ENCODE assay signal across 25 mouse cellular contexts in the genomic region with DNA sequence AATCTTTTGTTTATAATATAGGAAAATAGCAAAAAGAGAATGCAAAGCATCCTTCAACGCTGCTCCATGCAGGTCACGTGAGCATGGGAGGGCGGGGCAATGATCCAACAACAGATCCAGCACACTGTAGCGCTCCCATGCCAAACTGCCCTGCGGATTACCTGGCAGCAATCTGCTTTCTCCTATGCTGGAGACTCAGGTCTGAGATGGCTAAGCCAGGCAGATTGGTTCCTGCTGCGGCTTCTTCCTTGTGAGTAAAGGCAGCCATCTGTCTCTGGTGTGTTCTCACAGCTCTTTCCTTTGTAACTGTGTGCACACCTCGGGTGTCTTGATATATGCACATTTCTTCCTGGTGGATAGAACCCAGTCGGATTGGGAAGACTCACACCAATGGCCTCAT.
A peak's percentile ranks its signal among the peaks of the same experiment; 100 is the strongest.
DNase-seq lines count a peak whose midpoint lies in the region; ATAC-seq lines count a peak whose summit lies in the region.
"Had no signal": no experiment of that assay in that cellular context is flagged by ENCODE, and none has a peak within 500 bp of the region (broad histone marks: within the 10 kb centered on the region; RNA-seq: fewer than 3 reads in every experiment).

No protein-coding gene starts in this region.

- no peaks in the 10 kb centered on the region for H3K4me1 ChIP-seq in hindbrain, embryonic 16.5 days (ENCODE audit: control insufficient read depth, insufficient read depth, low read depth, low read length)
- H3K4me1 ChIP-seq: embryonic facial prominence, embryonic 12.5 days; forebrain, embryonic 15.5 days; heart, embryonic 15.5 days; liver, embryonic 15.5 days had no signal

- 91% methylated on average over 8 of the region's 8 CpGs for WGBS in hindbrain, embryonic 16.5 days

- no peak overlapping the region for H3K4me3 ChIP-seq in hindbrain, embryonic 16.5 days (ENCODE audit: low read length)
- H3K4me3 ChIP-seq: embryonic facial prominence, embryonic 12.5 days; forebrain, embryonic 15.5 days; heart, embryonic 15.5 days; limb, embryonic 12.5 days; liver, embryonic 15.5 days had no signal

- no peak for ATAC-seq in hindbrain, embryonic 16.5 days
- ATAC-seq: forebrain, embryonic 15.5 days; intestine, postnatal 0 days had no signal

- no peaks in the 10 kb centered on the region for H3K27me3 ChIP-seq in hindbrain, embryonic 16.5 days (replicated peaks; ENCODE audit: control insufficient read depth, insufficient read depth, low read length)
- H3K27me3 ChIP-seq: embryonic facial prominence, embryonic 12.5 days; forebrain, embryonic 15.5 days; heart, embryonic 15.5 days; limb, embryonic 12.5 days; liver, embryonic 15.5 days had no signal

- H3K4me2 ChIP-seq in hindbrain, embryonic 16.5 days (ENCODE audit: low read length), result no peak overlapping the region
- H3K4me2 ChIP-seq: embryonic facial prominence, embryonic 12.5 days; forebrain, embryonic 15.5 days; heart, embryonic 15.5 days; limb, embryonic 12.5 days; liver, embryonic 15.5 days; lung, embryonic 14.5 days had no signal

- peaks cover 4% of the 10 kb centered on the region; the same call in 1 of the 2 replicates for H3K9me3 ChIP-seq in hindbrain, embryonic 16.5 days (ENCODE audit: control insufficient read depth, low read length)
- H3K9me3 ChIP-seq: embryonic facial prominence, embryonic 12.5 days; forebrain, embryonic 15.5 days; liver, embryonic 15.5 days had no signal

- H3K36me3 ChIP-seq in hindbrain, embryonic 16.5 days (ENCODE audit: control insufficient read depth, insufficient read depth, low read length), result no peaks in the 10 kb centered on the region
- H3K36me3 ChIP-seq: embryonic facial prominence, embryonic 12.5 days; forebrain, embryonic 15.5 days; heart, embryonic 15.5 days; limb, embryonic 12.5 days; liver, embryonic 15.5 days had no signal

- H3K9ac ChIP-seq in hindbrain, embryonic 16.5 days (ENCODE audit: low read depth, low read length), result no peak overlapping the region
- H3K9ac ChIP-seq: embryonic facial prominence, embryonic 12.5 days; forebrain, embryonic 15.5 days; heart, embryonic 15.5 days; limb, embryonic 12.5 days; liver, embryonic 15.5 days; lung, embryonic 14.5 days had no signal

- peak; percentile 3 for DNase-seq in adrenal gland, postnatal 25 days
- DNase-seq in adrenal gland, postnatal 36 days, result no peak
- peak; percentile 90 for DNase-seq in cerebellum, adult 11-12 months
- peak; percentile 91 for DNase-seq in cerebellum, adult 9-11 months
- DNase-seq in thymus, postnatal 14 days, result no peak
- DNase-seq in embryo, embryonic 10 days (ENCODE audit: low spot score), result no peak
- no peak for DNase-seq in left cerebral cortex, adult 9 months (ENCODE audit: low spot score in 2 of 2)
- DNase-seq: adrenal gland, postnatal 14 days; embryo, embryonic 11 days; kidney, adult 9 months; kidney, postnatal 10 days; layer of hippocampus, postnatal 36 days; lung, embryonic 14.5 days; lung, postnatal 14 days; midbrain, embryonic 14.5 days; right cerebral cortex, adult 18-20 months; spleen, adult 18-20 months; thymus, postnatal 36 days had no signal

- H3K27ac ChIP-seq in hindbrain, embryonic 16.5 days (ENCODE audit: low read depth, low read length), result no peak overlapping the region
- H3K27ac ChIP-seq: embryonic facial prominence, embryonic 12.5 days; forebrain, embryonic 15.5 days; heart, embryonic 15.5 days; limb, embryonic 12.5 days; liver, embryonic 15.5 days had no signal

Comparison
In these comparisons a context has a peak if more than half of its experiments do, and no peak if none do; other contexts are left out.
1. DNase-seq: peak in adrenal gland, postnatal 25 days (single experiment), cerebellum, adult 11-12 months (single experiment) and cerebellum, adult 9-11 months (single experiment); none in adrenal gland, postnatal 36 days (0 of 2), thymus, postnatal 14 days (single experiment), embryo, embryonic 10 days (single experiment) and left cerebral cortex, adult 9 months (0 of 2).